Mouse (Mus musculus) gastrocnemius, postnatal 4 days (tissue): Measurements from ENCODE around the gene Disp2. TPM values are rescaled to one million over a fixed set of nuclear protein-coding genes. Genes with fewer than 3 reads are reported as not detected.
A peak's percentile ranks its signal among the peaks of the same experiment; 100 is the strongest.

Experiments
- DNase-seq, 2 experiments: peaks; one replicate each; pipeline ENCODE4 v3.0.0; 2021 to 2022; ENCODE audit warnings: low spot score in 2 of 2, mixed read lengths in 2 of 2
- total RNA-seq, 2 experiments: library from RNA; stranded (reverse); gene quantifications; 2 replicates each; pipeline ENCODE4 v1.2.3; 2021

Disp2 gene
- total RNA-seq, 2 experiments from 2014 or later, result 0.13 to 0.15 TPM

DNA sequence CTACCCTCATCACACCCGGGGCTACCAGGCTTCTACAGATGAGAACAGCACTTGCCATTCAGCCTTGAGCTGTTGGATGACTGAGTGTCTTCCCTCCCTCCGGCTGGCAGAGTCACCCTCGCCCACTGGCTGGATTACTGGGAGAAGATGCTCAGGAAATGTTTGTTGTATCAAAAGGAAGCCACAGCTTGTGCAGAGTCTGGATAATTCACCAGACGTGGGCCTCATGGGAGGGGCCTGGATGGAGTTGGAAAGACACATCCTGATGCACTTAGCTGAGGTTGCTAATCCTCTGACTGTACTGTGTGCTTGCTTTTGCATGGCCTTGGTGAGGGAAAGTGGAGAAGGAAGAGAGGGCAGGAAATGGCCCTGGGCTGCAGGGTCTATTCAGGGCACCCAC is 23.4 kb upstream of the Disp2 start:
- DNase-seq, result no peak

DNA sequence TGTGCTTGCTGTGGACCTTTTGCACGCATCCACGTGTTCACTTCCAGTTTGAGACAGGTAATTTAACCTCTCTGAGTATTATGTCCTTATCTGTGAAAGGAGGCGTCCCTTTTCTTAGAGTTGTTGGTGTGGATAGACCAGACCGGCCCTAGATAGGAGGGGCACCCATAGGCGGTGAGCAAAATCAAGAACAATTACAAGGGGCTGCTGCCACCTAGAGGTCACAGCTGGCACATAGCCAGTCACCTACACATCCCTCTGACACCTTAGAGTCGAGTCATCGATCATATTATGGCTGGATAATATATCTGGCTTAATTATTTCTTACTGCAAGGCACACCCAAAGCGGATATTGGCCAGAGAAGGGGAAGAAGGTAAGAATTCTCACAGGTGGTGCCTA is 19.7 kb upstream of the Disp2 start:
- DNase-seq, result no peak

DNA sequence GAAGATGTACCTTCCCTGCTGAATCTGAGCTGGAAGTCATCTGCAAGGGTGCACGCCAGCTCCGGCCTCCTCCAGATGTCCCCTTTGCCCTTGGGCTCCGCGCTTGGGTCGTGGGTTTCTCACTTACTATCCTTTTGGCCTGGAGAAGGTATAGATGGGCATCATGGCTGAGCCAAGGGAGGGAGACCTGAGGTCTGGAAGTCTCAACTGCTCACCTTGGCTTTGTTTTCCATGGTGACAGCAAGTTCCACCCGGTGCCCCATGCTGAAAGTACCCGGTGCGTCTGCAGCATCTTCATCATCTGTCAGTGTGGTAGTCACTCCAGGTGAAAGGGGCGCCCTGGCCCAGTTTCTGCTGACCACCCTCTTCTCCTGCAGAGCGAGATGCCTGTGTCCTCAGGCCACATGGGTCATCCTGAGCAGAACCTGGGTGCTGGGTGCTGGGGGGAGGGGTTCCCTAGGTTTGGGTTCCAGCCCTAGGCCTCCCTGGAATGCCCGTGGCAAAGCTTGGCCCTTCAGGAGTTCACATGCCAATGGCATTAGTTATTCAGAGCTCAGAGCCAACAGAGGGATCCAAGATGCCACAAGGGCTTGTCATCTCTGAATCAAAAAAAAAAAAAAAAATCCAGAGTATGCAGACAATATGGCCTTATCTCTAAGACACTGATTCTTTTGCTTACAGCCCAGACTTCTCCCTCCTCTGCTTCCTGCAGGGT is 19.1 kb upstream of the Disp2 start:
- no peak for DNase-seq

DNA sequence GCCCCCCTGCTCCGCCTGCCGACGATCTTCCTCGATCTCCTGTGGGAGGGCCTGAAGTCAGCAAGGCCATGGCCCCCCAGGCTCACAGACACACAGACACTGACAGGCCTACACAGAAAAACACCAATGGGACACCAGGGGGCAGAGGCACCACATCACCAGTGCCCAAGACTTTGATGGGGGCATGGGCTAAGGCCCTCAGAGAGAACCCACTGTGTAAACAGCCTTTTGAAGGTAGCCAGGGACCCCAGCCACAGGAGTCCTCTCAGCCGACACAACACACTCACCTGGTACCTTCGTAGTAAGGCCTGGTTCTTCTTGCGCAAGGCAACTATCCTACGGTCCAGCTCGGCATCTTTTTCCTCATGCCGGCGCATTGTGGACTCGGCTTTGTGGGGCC is 18.2 kb upstream of the Disp2 start:
- DNase-seq, result no peak

DNA sequence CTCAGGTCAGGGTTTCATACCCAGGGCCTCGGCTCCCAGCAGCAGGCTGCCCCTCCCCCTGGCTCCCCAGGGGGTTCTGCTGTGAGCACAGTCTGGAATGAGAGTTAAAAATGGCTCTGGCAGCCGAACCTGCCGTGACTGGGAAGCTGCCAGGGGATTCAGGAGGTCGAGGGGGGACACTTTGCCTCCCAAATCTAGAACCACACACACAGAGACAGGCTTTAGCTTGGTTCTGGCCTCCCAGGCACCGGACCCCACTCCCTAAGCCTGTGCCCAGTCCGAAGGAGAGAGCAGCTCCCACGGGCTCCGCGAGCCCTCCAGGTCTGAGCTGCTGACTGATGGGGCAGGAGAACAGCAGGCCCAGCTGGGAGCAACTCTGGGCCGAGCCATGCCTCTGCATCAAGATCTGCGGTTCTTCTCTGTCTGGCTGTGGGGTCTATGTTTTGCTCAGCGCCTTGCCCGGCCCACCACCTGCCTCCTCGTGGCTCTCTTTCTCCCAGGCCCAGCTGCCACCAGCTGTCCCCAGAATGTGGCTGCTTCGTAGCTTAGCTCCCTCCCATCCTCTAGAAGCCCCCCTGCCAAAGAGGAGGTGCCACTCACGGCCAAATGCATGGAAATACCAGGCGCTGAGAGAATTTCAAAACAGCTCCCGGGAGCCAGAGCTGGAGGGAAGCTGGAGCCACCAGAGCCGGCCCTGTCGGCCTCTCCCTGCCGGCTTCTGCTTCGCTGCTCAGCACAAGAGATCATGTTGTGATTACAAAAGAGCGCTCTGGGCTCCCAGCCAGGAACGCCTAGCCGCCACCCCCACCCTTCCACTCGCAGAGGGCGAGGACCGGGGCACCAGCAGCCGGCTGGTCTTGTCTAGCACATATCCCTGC is 17.4 kb upstream of the Disp2 start, which contains the start of gene Ccdc9b:
TSS of gene Ccdc9b (minus strand) at position 756 of the 878 bp plus-strand sequence.
- peak; percentile 67 to 90 for DNase-seq

DNA sequence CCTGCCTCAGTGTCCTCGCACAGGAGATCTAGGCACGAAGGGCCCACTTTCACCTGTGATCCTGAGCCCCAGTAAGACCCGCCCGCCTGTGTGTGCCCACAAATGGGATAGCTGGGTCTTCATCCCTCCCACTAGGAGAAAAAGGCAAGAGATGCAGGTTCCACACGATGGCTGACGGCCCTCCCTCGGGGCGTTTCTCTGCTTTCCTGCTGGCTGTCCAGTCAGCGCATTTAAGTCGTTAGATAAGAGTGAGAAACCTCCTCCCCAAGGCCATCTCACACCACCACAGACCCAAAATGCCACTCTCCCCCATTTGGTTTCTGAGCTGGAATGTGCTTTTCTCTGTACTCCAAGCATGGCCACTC is 16.8 kb upstream of the Disp2 start:
- DNase-seq, result no peak

DNA sequence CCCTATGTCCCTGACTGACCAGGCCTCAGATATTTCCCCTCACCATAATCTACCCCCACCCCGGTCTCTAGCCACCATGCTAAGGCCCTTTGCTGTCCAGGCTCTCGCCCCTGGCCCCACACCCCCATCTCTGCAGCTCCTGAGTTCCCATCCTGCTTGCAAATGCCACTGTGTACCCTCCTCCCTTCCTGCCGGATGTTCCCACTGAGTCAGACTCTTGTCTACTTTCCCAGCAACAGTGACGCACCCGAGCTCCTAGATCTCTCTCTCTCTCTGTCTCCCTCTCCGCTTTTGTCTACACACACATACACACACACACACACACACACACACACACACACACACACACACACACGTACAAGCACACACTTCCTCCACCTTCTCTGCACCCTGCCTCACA is 16.1 kb upstream of the Disp2 start:
- no peak for DNase-seq

DNA sequence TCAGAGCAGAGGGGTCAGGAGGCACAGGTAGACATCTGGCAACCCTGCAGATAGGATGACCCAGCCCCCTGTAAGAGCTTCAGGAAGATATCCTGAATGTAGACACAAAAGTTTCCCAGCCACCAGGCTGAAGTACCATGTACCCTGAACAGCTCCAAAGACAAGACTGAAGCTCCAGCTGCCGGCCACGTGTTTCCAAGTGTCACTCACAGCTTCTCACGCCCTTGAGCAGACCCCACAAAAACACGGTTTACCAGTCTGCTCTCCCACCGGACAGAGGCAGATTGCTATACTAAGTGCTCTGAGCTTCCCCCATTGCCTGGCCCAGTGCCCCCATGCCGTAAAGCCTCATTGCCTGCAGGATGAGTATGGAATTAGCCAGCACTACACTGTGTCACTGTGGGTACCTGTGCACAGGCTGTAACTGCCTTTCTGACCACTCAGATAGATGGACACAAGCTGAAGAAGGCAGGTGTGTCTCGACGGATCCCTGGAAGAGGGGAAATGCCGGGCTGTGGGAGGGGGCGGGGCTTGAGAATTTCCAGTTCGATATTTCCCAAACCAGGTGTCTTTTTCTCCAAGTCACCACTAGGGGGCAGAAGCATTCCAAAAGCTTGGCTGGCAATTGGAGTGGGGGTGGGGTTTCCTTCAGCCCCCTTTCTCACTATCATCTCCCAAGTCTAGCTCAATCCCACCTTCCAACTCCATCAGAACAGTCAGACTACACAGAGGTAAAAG is 15.3 kb upstream of the Disp2 start:
- DNase-seq, result no peak

DNA sequence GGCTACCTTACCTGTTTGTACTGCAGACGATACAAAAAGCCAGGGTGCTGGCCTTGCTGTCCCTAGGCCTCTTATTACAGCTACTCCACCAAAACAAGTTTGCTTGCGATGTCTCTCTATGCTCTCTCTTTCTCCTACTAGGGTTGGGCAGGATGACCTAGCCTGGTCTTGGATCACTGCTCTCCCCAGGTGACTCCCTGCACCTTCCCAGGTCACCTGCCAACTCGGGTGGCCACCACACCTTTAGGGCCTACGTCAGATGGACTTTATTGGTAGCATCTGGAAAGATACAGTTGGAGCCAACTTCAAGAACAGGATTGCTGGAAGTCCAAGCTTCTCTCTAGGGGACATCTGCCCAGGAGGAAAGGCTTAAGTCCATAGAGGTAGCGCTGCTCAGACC is 14.6 kb upstream of the Disp2 start:
- no peak for DNase-seq

DNA sequence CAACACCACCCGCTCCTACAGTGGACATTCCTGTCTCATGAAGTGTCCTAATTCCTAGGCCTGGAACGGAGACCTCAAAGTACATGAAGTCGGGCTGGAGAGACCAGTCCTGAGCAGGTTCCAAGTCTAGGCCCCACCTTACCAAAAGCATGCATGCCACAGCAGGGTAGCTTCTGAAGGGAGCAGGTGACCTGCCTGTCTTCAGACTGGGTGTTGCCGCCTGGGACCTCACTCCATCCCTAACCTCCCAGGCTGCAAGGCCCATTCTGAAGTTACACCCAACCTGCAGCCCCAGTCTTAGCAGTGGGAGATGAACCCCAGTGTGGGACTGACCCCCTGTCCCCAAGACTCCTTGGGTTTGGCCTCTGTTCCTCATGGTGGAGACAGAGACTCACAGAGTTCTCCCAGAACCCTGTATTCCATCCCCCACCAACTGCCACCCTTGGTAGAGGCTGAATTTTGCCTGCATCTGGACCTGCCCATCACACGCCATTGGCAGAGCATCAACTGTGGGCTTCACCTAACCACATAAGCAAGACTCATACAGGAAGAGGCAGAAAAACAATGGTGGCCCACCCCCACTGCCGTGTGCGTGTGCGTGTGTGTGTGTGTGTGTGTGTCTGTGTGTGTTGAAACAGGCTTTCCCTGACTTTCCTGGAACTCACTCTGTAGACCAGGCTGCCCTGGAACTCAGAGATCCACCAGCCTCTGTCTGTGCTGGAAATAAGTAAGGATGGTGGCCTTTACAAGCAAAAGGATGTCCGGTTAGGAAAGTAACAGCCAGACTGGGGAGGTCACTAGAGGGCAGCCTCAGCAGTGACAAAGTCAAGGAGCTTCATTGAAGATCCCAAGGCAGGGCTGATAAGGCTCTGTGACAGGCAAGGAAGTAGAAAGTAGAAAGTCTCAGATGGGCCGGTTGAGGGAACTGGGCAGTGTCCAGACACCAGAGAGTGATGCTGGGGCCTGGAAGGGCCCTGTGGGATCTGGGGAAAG is 13.2 kb upstream of the Disp2 start:
- no peak for DNase-seq

DNA sequence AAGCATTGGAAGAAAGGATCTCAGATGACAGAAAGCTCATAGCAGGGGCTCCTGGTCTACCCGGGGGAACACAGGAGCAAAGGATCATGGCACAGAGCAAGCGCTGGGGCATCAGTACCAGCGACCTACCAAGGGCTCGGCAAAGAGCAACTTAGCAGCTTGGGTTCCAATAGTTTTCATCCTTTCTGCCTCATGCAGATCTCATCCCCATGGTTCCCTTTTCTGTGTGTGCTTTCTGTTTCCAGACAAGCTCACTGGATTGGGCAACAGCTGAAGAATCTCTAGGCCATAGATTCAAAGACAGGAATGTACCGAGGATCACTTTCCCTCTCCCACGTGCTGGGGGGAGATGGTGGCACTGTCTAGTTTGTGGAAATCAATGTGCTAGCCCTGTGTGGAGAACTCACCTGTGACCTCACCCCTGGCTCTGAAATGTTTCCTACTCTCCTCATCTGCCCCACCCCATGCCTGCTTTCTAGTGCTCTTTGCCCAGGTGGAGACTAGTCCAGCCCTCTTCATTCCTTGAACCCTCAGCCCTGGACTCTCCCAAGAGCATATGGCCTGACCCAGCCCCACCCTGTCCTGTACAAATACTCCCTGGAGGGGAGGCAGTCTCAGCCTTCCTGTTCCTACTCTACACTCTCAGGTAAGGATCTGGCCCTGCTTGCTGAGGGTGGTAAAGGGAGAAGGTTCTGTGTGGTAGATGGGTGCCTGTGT is 7.2 kb upstream of the Disp2 start, which contains the start of gene Phgr1:
TSS of gene Phgr1 (plus strand) at position 612 of the 717 bp plus-strand sequence.
- no peak for DNase-seq

DNA sequence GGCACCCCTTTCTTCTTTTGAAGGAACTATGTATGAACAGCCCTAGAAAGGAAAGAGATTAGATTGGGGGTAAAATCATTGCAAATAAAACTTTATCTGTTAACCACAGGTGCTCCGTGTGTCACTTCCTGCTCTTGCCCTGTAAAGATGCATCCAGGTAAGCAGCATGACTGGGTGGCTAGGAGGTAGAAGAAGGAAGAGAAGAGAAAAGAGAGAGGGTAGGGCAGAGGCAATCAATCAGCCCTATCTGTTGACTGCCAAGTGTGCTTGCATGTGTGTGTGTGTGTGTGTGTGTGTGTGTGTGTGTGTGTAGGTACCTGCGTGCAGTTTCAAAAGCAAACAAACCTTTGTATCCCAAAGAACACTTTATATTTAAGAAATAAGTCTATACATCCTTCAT is 5.0 kb upstream of the Disp2 start:
- DNase-seq, result no peak

DNA sequence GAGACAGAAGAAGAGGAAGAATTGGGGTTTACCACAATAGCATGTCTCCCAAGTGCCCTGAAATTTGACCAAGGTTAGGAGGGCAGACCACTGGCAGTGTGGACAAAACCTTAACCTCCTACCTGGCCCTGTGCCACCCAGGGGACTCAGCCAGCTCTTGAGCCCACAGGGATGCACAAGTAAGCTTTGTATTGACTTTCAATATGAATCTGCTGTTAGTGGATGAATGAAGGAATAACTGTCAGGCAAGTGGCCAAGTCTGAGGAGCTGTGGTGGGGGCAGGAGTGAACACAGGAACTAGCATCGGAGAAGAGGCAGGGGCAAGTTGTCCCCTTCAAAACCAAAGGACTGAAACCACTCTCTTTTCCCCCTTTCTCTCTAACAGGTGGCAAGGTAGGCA is 4.1 kb upstream of the Disp2 start:
- no peak for DNase-seq

DNA sequence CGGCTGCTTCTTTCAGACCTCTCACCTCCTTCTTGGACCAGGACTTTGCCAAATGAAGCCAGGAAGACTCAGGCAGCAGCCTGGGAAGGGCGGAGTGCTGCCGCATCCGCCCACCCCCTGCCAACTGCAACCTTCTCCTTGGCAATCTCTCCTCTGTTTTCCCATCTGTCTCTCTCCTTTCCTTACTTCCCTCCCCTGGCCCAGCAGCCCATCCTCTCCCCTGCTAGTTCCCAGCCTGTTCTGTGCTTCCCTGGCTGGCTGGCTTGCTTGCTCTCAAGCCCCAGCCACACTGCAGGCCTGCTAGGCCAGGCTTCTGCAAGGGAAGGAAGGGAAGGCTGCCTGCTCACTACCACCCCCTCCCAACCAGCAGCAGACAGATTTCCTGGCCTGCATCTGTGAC is 3.7 kb upstream of the Disp2 start:
- no peak for DNase-seq

DNA sequence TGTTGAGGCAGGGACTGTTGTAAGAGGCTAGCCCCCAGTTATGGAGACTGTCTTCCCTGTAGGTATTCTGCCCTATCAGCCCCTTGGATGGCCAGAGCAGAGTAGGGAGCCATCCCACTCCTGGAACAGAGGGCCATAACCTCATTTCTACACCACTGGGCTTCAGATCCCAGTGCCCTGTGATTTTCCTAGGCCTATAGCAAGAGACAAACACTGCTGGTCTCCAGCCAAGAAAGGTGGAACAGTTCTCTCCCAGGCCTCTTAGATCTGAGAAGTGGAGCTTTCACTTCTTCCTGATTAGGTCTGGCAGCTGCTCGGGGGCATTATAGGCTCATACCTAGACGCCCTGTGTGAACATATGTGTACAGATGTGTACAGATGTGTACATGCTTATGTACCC is 3.2 kb upstream of the Disp2 start:
- no peak for DNase-seq

DNA sequence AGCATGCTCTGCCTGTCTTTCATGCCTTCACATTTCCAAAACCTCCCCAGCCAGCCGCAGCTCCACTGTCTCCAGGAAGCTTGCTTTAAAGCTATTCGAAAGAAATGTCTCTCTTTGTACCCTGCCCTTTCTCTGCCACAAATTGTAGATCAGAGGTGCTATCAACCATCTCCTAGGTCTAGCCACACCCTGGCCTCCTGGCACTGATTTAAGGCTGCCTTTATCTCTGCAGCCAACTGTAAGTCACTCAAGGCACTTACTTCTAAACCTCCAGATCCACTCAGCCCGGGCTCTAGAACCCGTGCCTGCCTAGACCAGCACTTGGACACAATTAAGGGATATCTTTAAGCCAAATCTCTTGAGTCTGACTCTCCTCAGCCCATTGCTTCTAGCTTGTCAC is 1.1 kb upstream of the Disp2 start:
- DNase-seq, result no peak

DNA sequence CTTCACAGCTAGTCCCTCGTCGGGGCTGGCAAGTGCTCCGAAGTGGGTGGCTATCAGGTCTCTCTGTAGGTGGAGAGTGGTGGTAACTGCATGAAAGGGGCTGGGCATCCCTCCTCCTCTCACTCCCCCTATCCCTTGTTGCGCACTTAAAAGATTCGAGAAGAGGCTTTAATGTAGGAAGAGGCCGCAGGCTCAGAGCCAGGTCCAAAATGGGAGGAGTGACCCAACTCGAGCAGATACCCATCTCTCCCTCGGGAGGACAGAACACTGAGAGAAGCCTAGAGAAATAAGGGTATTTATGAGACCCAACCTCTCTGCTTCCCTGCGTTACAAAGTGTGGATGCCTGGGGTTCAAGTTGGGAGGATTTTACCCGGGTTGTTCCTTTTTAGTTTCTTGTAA is 454 bp upstream of the Disp2 start:
- DNase-seq, result no peak

DNA sequence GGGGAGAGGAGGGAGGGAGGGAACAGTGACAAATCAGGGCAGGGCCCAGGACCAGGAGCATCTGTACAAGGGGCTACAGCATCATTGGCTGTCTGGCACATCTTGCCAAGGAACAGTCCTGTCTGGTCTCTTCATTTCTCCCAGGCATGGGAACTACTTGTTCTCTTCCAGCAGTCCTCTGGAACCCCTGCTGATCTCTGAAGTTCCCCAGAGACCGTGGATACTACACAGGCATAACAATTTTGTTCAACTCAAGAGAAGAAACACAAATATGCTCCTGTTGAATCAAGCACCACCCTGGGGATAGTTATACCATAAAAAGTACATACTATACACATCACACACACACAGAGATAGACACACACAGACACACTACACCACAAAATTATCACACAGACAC is 1.6 kb downstream of the Disp2 start:
- no peak for DNase-seq

DNA sequence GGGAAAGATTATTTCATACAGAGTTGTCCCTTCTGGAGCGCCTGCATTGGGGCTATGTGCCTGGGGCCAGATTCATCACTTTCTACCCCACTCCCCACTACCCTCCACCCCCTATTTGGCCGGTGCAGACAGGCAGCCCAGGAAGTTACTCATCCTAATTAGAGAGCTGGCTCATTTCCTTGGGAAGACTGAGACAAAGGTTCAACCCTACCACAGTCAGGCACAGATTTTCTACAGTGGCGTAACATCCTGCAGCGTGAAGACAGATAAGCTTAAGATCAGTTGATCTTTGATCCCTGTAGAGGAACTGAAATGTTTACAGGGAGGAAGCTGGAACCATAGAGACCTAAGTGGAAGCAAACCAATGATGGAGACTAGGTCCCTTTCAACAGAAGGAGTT is 2.8 kb downstream of the Disp2 start:
- DNase-seq, result no peak

DNA sequence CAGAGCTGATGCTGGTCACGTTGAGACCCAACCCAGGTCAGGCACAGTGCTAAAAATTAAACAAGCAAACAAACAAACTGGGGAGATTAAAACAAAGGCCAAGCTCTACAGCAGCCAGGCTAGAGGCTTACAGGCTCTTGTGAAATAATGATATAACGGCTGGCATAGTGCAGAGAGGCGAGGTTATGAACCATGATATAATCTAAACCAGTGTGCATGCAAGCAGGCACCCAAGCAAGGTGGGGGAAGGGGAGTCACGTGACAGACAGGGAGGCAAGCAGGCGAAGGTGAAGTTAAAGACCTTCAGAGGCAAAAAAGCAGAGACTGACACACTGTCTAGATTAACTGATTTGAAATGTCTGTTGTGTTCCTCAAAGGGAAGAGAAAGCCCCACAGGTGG is 3.6 kb downstream of the Disp2 start:
- no peak for DNase-seq
